Mouse (Mus musculus) embryonic facial prominence, embryonic 12.5 days (tissue): ENCODE measurements around the gene Fam32a. TPM values are rescaled to one million over a fixed set of nuclear protein-coding genes. Genes with fewer than 3 reads are reported as not detected.

ENCODE experiments used
- ATAC-seq: fragments of 200-750 bp; cut with Nextera tagmentation; 2 replicates; pipeline ENCODE4 v1.8.0; 2017; ENCODE audit not compliant: insufficient number of reproducible peaks, insufficient read depth, low FRiP score, low TSS enrichment
- H3K27ac ChIP-seq: fragments of 300-500 bp; sonication (generic); 2 replicates; pipeline ENCODE4 v1.5.1; 2016; ENCODE audit warnings: mild to moderate bottlenecking
- H3K27me3 ChIP-seq: fragments of 300-500 bp; sonication (generic); 2 replicates; pipeline ENCODE4 v1.6.1; 2016; ENCODE audit warnings: mild to moderate bottlenecking, moderate library complexity
- H3K36me3 ChIP-seq: fragments of 300-500 bp; sonication (generic); 2 replicates; pipeline ENCODE4 v1.6.1; 2016; ENCODE audit warnings: mild to moderate bottlenecking
- H3K4me1 ChIP-seq: fragments of 300-500 bp; sonication (generic); 2 replicates; pipeline ENCODE4 v1.6.1; 2016
- H3K4me2 ChIP-seq: fragments of 300-500 bp; sonication (generic); replicated peaks from 2 replicates; pipeline ENCODE4 v1.6.1; 2016; ENCODE audit warnings: mild to moderate bottlenecking, moderate library complexity
- H3K4me3 ChIP-seq: fragments of 300-500 bp; sonication (generic); 2 replicates; pipeline ENCODE4 v1.5.1; 2016; ENCODE audit warnings: mild to moderate bottlenecking
- H3K9ac ChIP-seq: fragments of 300-500 bp; sonication (generic); 2 replicates; pipeline ENCODE4 v1.6.1; 2016; ENCODE audit warnings: mild to moderate bottlenecking, moderate library complexity
- H3K9me3 ChIP-seq: fragments of 300-500 bp; sonication (generic); 2 replicates; pipeline ENCODE4 v1.6.1; 2016; ENCODE audit warnings: mild to moderate bottlenecking, moderate library complexity
- WGBS: fragments of 180-500 bp; shearing (Covaris S2); methylation state at CpG from one replicate; pipeline ENCODE4 v1.1.7; 2016; 5-methylcytosine and 5-hydroxymethylcytosine counted together
- polyA plus RNA-seq: library from polyadenylated mRNA; unstranded; fragments of >200 nt; fragmentation: Nextera tagmentation; extraction: Ambion mirVana; gene quantifications from 2 replicates; pipeline ENCODE4 v1.2.1, GENCODE M21; 2016

Fam32a gene
- polyA plus RNA-seq, 1 experiment from 2014 or later, result 77.0 TPM

GRCm38 (mm10) chr8:72211846-72212245, 7.7 kb upstream of the Fam32a start:
- WGBS, result 94% methylated on average over 1 of the region's 1 CpGs
- H3K9ac ChIP-seq, result no peak overlapping the region

DNA sequence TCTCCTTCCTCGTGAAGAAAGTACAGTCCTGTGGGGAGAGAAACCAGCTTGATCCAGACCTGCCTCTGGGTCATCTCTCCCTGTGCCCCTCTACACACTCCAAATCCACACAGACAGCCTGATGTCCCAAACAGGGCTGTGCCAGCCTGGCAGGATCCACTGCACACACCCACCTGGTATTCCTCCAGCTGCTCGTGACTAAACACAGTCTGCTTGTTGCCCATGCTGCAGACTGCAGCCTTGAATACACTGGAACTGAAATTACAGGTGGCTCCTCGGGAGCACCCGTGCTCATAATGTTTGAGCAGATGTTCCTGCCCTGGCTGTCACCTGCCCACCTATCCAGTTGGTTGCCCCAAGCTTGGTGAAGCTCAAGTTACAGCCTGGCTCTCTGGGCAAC, 6.8 kb upstream of the Fam32a start, which contains the start of gene Cib3:
Cib3 (minus strand) TSS at position 87 of the 400 bp plus-strand sequence.
- Histone ChIP-seq H3K27ac (no peak within 1 kb of the TSS), H3K9me3 (no peaks in the 10 kb centered on the region), H3K4me1 (no peaks in the 10 kb centered on the region), H3K27me3 (0 out of 2 replicates have a peak, but pooled peaks cover 10% of the 10 kb centered on the region), H3K36me3 (no peaks in the 10 kb centered on the region), H3K4me2 (no peak within 1 kb of the TSS), H3K9ac (no peak within 1 kb of the TSS), H3K4me3 (no peak within 1 kb of the TSS)
- WGBS, result 50% methylated on average over 4 of the region's 4 CpGs
- no peak for ATAC-seq

More at GRCm38 (mm10) chr8:72211846-72212245, 7.7 kb upstream of the Fam32a start:
- H3K27ac ChIP-seq, result no peak overlapping the region
- H3K4me2 ChIP-seq, result no peak overlapping the region
- H3K36me3 ChIP-seq, result no peaks in the 10 kb centered on the region
- ATAC-seq, result no peak
- 0 out of 2 replicates have a peak, but pooled peaks cover 10% of the 10 kb centered on the region for H3K27me3 ChIP-seq
- no peaks in the 10 kb centered on the region for H3K9me3 ChIP-seq
- H3K4me3 ChIP-seq, result no peak overlapping the region
- no peaks in the 10 kb centered on the region for H3K4me1 ChIP-seq

DNA sequence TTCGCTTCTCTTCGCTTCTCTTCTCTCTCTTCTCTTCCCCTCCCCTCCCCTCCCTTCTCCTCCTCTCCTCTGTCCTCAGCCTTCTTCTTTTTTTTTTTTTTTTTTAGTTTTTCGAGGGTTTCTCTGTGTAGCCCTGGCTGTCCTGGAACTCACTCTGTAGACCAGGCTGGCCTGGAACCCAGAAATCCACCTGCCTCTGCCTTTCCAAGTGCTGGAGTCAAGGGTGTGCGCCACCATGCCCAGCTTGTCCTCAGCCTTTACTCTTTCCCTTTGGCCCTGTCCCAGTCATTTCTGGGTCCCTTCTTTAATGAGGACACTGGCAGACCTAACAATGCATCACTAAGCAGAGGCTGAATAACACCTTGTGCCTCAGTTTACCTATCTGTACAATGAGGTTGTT, 6.0 kb upstream of the Fam32a start, which contains the start of gene Gm11034:
Gm11034 (minus strand) TSS at position 101 of the 400 bp plus-strand sequence.
- H3K4me1 ChIP-seq, result no peaks in the 10 kb centered on the region
- H3K4me2 ChIP-seq, result no peak within 1 kb of the TSS
- 0 out of 2 replicates have a peak, but pooled peaks cover 10% of the 10 kb centered on the region for H3K27me3 ChIP-seq
- no peak for ATAC-seq
- no peaks in the 10 kb centered on the region for H3K36me3 ChIP-seq
- 72% methylated on average over 4 of the region's 4 CpGs for WGBS
- no peak within 1 kb of the TSS for H3K27ac ChIP-seq
- H3K9ac ChIP-seq, result no peak within 1 kb of the TSS
- no peak within 1 kb of the TSS for H3K4me3 ChIP-seq
- H3K9me3 ChIP-seq, result no peaks in the 10 kb centered on the region

DNA sequence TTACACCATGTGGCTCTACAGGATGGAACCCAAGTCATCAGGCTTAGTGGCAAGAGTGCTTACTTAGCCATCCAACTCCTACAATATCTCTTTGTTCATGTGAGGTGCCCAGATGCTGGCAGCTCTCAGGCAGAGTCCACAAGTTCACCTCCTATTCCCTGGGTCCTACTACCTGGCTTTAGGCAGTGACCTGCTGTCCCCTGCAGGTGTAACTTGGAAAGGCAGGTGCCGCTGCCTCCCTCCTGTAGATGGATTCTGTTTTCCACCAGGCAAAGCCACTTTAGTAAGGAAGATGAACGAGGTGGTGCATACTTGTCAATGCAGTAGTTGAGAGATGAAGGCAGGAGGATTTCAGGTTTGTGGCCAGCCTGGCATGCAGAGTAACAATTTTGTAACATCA, 4.5 kb upstream of the Fam32a start:
- no peak for ATAC-seq
- no peak overlapping the region for H3K9ac ChIP-seq
- H3K4me3 ChIP-seq, result no peak overlapping the region
- 29% methylated on average over 2 of the region's 2 CpGs for WGBS
- no peak overlapping the region for H3K4me2 ChIP-seq
- H3K4me1 ChIP-seq, result no peaks in the 10 kb centered on the region; the same call in 1 of the 2 replicates
- no peaks in the 10 kb centered on the region for H3K9me3 ChIP-seq
- H3K36me3 ChIP-seq, result no peaks in the 10 kb centered on the region
- 0 out of 2 replicates have a peak, but pooled peaks cover 10% of the 10 kb centered on the region for H3K27me3 ChIP-seq
- no peak overlapping the region for H3K27ac ChIP-seq

GRCm38 (mm10) chr8:72215871-72216270, 3.7 kb upstream of the Fam32a start:
- Histone ChIP-seq H3K4me1 (peaks cover 8% of the 10 kb centered on the region), H3K27ac (no peak overlapping the region), H3K9me3 (no peaks in the 10 kb centered on the region), H3K27me3 (0 out of 2 replicates have a peak, but pooled peaks cover 10% of the 10 kb centered on the region), H3K9ac (no peak overlapping the region), H3K4me3 (no peak overlapping the region), H3K36me3 (peaks cover 2% of the 10 kb centered on the region; the same call in 1 of the 2 replicates), H3K4me2 (no peak overlapping the region)
- no peak for ATAC-seq
- whole genome bisulfite sequencing, result 44% methylated on average over 1 of the region's 1 CpGs

GRCm38 (mm10) chr8:72218781-72219540, 569 bp upstream of the Fam32a start:
- WGBS, result 77% methylated on average over 9 of the region's 10 CpGs
- no peak overlapping the region for H3K27ac ChIP-seq
- no peak for ATAC-seq

GRCm38 (mm10) chr8:72220758-72221157, 1.2 kb downstream of the Fam32a start:
- Histone ChIP-seq H3K4me2 (peak overlapping the region; percentile 88), H3K27me3 (0 out of 2 replicates have a peak, but pooled peaks cover 7% of the 10 kb centered on the region), H3K9ac (no peak overlapping the region), H3K36me3 (peaks cover 37% of the 10 kb centered on the region), H3K4me3 (peak overlapping the region; percentile 89), H3K4me1 (peaks cover 15% of the 10 kb centered on the region), H3K27ac (no peak overlapping the region), H3K9me3 (no peaks in the 10 kb centered on the region)
- no peak for ATAC-seq
- 86% methylated on average over 4 of the region's 4 CpGs for WGBS

More at GRCm38 (mm10) chr8:72218781-72219540, 569 bp upstream of the Fam32a start:
- H3K9ac ChIP-seq, result no peak overlapping the region
- H3K4me2 ChIP-seq, result peak overlapping the region; percentile 88
- H3K36me3 ChIP-seq, result peaks cover 33% of the 10 kb centered on the region
- H3K4me3 ChIP-seq, result peak overlapping the region; percentile 89
- H3K27me3 ChIP-seq, result 0 out of 2 replicates have a peak, but pooled peaks cover 10% of the 10 kb centered on the region
- H3K4me1 ChIP-seq, result peaks cover 15% of the 10 kb centered on the region
- H3K9me3 ChIP-seq, result no peaks in the 10 kb centered on the region

DNA sequence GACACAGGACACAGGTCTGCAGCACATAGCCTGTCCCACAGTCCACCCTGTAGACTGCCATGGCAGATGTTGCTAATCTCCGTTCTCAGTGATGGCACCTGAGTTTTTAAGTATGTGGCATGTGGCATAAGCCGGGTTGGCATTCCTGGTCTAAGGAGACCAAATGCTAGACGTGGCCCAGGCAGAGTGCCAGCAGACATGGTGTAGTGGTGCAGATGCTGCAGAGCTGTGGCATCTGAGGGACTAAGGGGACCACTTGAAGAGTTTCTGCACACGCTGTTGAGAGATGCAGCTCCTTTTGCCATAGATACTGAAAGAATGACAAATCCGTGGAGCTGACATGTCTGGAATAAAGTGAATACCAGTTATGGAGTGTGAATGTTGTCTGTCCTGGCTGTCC, 3.1 kb downstream of the Fam32a start:
- Histone ChIP-seq H3K4me3 (no peak overlapping the region), H3K9ac (no peak overlapping the region), H3K27ac (no peak overlapping the region), H3K27me3 (no peaks in the 10 kb centered on the region), H3K36me3 (peaks cover 37% of the 10 kb centered on the region), H3K4me2 (no peak overlapping the region), H3K4me1 (peaks cover 15% of the 10 kb centered on the region), H3K9me3 (no peaks in the 10 kb centered on the region)
- WGBS, result 91% methylated on average over 5 of the region's 5 CpGs
- ATAC-seq, result no peak

DNA sequence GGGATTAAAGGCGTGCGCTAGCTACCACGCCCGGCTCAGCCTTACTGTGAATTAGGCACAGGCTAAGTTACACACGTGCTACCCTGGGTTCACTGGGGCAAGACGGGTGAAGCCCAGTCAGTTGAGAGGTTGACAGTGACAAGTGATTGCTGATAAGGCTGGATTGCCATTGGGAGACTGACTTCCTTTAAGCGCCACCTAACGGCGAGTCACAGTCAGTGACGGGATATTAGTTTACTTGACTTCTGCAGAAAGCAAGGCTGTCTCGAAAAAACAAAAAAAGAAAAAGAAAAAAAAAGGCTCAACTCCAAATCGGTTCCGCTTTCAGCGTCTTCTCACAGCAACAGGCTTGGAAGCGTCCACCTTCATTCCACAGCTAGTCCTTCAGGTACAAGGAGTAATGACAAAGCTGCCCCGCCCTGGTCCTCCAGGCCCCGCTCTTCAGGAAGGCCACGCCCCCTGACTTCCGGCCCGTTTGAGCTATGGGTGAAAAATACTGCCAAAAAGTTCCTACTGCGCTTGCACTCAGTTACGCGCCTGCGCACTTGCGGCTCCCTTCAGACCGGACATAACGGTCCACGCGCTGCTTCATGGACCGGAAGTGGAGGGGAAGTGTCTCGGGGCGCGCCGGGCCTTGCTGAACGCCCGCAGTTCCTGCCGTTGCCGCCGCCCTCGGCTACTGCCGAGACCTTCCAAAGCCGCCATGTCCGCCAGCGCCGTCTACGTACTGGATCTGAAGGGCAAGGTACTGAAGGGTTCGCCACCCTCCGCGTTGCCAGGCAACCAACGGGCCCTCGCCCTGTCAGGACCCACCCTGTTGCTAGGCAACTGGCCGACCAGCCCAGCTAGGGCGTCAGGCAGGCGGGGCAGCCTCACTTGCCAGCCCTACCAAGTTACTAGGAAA, 20.2 kb downstream of the Fam32a start, which contains the start of gene Ap1m1:
Ap1m1 (plus strand) TSS at position 520 of the 904 bp plus-strand sequence.
- Histone ChIP-seq H3K36me3 (no peaks in the 10 kb centered on the region), H3K4me3 (peak within 1 kb of the TSS; percentile 73), H3K4me1 (peaks cover 9% of the 10 kb centered on the region), H3K27me3 (no peaks in the 10 kb centered on the region), H3K9me3 (no peaks in the 10 kb centered on the region), H3K9ac (peak within 1 kb of the TSS; percentile 65), H3K4me2 (peak within 1 kb of the TSS; percentile 64), H3K27ac (peak within 1 kb of the TSS; percentile 93)
- ATAC-seq, result peak; percentile 95
- WGBS, result under 1% methylated on average over 54 of the region's 54 CpGs

- peak; percentile 68; the same call in 1 of the 2 replicates for ATAC-seq
- 3% methylated on average over 24 of the region's 24 CpGs for WGBS
- Histone ChIP-seq H3K4me2 (peak overlapping the region; percentile 64), H3K27me3 (no peaks in the 10 kb centered on the region), H3K9ac (peak overlapping the region; percentile 65), H3K27ac (peak overlapping the region; percentile 93), H3K4me3 (peak overlapping the region; percentile 73), H3K9me3 (no peaks in the 10 kb centered on the region), H3K4me1 (peaks cover 9% of the 10 kb centered on the region), H3K36me3 (no peaks in the 10 kb centered on the region)
Observed at GRCm38 (mm10) chr8:72240403-72240763, 20.9 kb downstream of the Fam32a start.

GRCm38 (mm10) chr8:72240951-72241350, 21.4 kb downstream of the Fam32a start:
- H3K27me3 ChIP-seq, result no peaks in the 10 kb centered on the region
- no peaks in the 10 kb centered on the region for H3K36me3 ChIP-seq
- H3K9me3 ChIP-seq, result no peaks in the 10 kb centered on the region
- H3K4me1 ChIP-seq, result peaks cover 9% of the 10 kb centered on the region
- WGBS, result 73% methylated on average over 7 of the region's 7 CpGs
- H3K9ac ChIP-seq, result 0 out of 2 replicates have a peak overlapping the region, but pooled peaks have one; percentile 65
- peak overlapping the region; percentile 64 for H3K4me2 ChIP-seq
- H3K4me3 ChIP-seq, result peak overlapping the region; percentile 73
- no peak for ATAC-seq
- H3K27ac ChIP-seq, result no peak overlapping the region
